Mouse (Mus musculus): Measurements from ENCODE around the gene Ston2.

DNA sequence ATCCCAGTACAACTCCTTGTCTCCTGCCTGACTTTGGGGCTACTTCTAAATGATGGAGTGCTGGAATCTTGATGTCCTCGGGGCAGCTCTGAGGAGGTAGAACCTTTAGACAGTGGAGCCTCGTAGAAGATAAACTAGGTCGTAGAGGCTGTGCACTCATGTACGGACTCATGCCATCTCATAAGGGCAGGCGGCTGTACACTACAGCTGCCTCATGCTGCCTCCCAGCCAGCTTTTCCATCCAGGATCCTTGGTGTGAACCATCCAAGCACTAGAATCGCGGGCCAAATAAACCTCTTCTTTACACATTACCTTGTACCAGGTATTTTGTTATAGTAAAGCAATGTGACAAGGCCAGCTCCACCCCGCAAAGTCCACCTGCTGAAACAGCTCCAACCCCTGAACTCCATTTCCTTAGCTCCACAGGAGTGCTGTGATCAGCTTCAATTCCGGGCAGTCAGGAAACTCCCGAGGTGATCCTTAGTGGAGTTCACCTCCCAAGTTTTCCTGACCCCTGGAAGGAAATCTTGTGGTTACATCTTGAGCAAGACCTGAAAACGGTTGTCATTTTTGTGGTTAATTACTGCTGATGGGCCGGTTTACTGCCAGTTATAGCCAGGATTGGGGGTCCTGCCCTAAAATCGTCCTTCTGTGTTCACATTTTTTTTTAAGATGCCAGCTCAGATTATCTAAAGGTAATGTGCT lies 36.1 kb downstream of the Ston2 start:
- no peak for TF ChIP-seq EP300 (IDR thresholded peaks at IDR 0.05; ENCODE audit: insufficient read depth, low read depth, low read length)
- TF ChIP-seq POLR2A (IDR thresholded peaks at IDR 0.05; ENCODE audit: insufficient read depth, low read depth, low read length): no peak
- no peak for TF ChIP-seq CTCF (IDR thresholded peaks at IDR 0.05)

Data from heart, adult 2 months (tissue).